Mouse (Mus musculus): ENCODE data around the gene Cep83.

The Cep83 gene

DNA sequence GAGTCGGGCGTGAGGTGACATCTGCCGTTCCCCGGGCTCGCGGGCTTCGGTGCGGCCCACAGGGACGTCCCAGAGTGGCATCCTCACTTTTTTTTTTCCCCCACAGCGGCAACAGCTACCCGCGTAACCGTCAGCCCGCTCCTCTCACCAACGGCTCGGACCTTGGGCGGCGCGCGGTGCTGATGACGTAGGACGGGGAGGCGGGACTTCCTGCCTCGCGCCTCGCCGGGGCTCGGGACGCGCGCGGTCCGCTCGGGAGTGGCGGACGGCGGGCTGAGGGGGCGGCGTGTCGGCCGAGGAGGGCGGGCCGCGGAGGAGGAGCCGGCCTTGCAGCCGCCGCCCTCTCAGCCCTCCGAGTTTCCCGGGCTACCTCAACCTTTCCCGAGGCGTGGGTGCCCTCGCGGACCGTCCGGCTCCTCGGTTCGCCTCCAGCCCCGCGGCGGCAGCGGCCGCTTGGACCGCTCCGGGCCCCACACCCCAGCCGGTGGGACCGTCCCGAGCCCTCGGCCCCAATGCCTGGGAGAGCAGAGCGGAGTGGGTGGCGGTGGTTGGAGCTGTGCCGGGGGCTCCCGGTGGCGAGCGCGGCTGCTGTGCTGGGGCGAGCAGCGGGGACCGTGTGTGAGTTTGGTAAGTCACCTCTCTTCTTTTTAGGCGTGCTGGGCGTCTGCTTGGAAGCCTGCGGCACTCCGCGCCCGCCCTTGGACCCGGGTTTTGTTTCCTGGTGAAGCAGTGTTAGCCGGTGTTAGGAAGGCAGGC is at the start of gene Cep83:
Gene Cep83, plus strand, starts transcription at position 235 of the 756 bp plus-strand sequence.
- peak; percentile 94 to 95 for DNase-seq

DNA sequence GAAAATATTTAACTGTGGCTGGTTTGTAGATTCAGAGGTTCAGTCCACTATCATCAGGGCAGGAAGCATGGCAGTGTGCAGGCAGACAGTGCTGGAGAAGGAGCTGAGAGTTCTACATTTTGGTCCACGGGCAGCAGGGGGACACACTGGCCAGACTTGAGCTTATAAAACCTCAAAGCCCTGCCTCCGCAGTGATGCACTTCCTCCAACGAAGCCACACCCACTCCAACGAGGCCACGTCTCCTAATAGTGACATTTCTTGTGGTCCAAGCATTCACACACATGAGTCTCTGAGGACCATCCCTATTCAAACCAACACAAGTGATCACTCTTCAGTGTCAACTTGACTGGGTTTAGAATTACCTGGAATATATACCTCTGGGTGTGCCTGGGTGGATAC is 49.2 kb upstream of the Cep83 start:
- peak; percentile 14 to 31 for DNase-seq

DNA sequence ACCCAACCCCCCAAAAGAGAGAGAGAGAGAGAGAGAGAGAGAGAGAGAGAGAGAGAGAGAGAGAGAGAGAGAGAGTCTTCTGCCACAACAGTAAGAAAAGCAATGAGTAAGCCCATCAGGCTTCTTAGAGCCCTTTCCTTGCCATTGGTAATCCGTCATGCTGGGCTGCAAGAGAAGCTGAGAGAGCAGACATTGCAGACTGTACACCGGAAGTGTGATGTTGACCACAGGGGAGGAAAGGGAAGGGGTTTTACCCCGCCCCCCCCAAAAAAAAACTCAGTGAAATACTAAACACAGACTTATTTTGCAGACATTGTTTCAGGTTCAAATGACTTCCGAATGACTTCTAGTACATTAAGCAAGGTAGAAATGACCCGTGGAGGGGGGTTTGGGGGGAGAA is 48.4 kb upstream of the Cep83 start:
- DNase-seq = no peak

DNA sequence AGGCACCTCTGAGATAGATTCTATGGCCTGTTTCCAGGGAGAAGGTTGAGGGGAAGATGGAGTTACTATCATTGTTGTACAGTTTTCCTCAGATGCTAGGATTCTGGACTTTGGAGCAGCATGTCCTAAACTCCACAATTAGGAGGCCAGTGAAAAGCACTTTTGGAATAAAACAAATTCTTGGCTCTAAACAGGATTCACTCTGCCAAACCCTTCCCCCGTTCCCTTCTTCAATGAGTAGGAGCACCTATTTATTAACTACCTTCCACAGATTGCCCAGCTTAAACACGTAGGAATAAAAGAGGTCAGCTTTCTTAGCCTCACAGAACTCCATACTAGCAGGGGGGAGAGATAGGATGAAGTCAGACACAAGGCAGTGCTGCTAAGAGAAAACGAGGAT is 24.4 kb upstream of the Cep83 start:
- DNase-seq = no peak

DNA sequence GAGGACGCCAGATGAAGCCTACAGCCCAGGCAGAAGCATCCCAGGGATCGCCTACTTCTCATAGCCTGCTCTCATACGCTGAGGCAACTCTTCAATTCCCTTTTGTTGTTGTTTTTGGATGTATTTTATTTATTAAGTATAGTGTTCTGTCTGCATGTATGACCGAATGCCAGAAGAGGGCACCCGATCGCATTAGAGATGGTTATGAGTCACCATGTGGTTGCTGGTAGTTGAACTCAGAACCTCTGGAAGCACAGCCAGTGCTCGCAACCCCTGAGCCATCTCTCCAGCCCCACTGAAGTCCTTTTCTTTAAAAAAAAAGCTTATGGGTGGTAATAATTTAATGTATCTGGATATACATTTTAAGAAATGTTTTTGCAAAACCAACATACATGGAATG is 24.0 kb upstream of the Cep83 start:
- no peak for DNase-seq

DNA sequence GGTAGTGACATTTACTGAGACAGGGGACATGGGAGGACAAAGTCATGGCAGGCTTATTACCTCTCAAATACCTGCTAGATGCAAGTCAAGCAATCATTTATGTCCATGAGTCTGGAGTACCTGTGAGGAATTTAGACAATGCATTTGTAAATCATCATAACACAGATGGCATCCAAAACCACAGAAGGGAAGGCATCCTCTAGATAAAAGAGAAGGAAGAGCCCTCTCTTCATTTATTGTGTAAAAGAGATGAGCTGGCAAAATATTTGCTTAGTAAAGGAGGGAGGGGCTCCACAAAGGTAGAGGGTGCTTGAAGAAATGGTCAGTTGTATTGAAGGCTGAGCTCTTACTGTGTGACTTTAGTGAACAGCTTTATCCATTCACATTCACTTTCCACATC is 20.3 kb upstream of the Cep83 start:
- no peak for DNase-seq

DNA sequence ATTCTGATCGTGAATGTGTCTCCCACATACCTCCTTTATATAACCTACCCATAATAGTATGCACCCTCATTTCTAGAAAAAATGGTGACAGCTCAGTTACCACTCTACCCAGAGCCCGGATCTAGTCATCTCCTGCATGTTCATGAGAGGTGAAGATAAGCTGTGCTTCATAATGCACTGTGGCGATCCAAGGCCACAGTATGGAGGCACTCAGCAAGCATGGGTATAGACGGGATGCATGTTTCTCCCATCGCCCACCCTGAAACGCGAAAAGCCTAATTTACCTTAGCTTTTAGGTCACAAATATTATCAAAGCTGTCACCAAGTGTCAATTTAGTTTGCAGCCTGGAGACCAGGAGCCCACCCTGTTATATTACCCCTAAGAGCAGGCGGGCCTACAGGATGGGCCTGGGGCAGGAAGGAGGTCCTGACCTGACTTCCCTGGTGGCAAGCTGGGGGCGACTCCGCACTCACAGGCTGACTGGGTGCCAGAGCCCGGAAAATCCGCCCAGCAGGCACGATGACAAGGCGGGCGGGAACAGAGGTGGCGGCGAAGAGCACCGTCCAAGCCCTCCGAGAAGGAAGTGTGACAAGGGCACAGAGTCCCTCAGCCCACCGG is 544 bp upstream of the Cep83 start:
- DNase-seq = no peak

DNA sequence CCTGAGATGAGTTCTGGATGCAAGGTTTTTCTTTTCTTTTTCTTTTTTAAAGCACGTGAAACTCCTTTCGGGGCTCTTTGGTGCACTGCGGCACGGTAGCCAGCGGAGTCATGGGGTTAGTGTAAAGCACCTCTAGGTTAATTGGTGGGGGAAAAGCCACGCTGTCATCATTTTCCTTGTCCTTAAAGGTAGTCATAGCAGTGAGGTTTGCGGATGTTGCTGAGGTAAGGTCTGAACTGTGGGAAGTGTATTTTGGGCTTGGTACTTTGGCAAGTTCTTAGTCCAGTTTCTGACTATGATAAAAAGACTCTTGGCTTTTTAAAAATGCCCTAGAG is 689 bp downstream of the Cep83 start:
- no peak for DNase-seq

DNA sequence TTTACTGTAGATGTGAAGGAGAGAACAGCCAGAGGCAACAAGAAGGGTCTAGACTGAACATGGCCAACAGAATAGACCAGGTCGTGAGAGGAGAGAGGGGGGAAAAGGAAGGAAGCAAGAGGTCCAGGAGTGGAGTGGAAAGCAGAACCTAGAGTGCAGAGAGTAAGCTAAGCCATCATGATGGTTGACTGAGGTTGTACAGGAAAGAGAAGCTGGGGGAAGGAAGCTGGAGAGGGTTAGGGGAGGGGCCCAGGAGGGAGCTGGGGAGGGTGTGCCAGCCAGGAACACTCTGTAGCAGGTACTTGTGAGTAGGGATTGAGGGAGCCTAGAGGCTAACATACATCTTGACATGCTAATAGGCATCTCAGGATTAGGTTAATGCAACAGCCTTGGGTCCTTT is 1.9 kb downstream of the Cep83 start:
- DNase-seq = peak; percentile 10 to 23

DNA sequence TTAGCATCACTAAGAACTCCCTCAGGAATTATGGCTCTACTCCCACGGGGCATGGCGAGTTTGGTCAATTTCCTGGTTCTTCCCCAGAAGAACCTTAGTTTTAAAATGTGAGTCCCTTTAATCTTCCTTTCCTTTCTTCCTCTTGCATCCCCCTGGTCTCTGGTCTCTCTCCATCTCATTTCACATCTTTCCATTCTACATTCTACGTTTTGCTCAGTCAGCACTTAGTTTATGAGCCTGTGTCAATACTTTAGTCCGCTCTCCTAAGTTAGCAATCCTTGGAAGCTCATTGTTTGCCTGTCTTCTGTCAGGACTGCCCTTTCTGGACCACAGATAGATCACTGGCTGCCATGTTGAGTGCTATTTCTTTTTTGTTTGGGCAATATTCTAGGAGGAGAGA is 3.7 kb downstream of the Cep83 start:
- DNase-seq = no peak

DNA sequence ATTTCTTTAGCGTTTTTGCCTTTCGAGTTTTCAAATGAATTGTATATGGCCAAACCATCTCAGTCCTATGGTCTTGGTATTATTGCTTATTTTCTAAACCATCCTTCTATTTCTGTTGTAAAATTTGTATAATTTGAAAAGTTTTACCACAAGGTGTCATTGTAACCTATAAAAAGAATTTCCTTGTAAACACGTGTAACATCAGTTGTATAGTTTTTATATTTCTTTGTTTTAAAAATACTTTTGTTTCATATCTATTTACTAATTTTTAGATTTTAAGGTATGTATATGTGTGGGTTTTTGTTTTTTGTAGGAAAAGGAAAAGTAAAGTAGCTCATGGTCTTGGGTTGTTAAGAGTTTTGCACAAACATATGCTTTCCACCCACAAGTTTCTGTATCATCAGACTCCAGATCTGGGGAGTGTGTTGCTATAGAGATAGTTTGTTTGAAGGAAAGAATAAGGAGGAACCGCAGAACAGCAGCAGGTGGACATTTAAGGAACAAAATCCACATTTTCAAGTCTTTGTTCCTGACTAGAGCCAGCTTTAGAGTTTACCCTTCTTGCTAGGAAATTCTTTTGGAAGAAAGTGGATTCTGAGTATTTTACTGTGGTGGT is 17.3 kb downstream of the Cep83 start:
- no peak for DNase-seq

DNA sequence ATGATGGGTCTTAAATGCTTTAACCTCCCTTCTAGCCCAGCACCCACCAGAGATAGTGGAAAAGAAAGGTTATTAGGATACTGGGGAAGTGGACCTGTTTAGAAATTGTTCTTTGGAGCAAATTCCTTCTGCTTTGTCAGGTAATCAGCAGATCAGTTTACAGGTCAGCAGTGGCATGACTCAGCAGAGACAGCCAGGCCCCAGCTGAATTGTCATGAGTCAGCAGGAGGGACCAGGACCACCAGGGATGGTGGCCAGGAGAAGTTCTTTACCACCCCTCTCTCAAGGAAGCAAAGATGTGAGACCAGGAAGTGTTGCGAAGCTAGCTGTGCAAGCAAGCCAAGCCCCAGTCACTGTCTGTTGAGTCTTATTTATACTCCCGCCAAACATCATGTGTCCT is 18.2 kb downstream of the Cep83 start:
- no peak for DNase-seq

DNA sequence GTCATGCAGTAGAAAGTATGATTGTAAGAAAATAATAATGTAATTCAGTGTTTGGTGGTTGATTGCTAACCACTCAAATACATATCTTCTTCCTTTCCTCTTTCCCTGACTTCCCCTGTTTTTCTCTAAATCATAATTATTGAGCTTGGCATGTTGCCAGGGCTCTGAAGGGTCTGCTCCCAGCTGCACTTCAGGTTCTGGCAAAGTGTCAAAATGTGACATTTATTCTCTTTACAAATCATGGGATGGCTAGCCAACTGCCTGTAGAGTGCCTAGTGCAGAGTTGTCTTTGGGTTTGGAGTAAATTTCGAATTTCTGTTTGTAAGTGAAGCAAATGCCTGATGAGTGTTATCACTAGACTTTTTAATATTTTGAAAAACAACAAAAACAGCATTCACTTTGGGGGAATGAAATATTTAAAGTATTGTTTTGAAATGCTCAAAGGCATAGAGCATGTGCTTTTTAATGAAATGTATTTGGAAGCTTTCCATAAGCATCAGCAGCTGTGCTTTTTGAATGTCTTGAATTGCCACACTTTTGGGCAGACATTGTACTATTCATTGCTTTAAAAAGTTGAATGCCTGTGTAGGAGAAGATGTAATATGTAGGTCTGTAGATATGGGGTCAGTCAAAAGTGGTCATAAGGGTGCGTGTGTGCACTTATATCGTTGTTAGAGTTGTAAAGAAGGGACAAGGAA is 21.3 kb downstream of the Cep83 start:
- no peak for DNase-seq

DNA sequence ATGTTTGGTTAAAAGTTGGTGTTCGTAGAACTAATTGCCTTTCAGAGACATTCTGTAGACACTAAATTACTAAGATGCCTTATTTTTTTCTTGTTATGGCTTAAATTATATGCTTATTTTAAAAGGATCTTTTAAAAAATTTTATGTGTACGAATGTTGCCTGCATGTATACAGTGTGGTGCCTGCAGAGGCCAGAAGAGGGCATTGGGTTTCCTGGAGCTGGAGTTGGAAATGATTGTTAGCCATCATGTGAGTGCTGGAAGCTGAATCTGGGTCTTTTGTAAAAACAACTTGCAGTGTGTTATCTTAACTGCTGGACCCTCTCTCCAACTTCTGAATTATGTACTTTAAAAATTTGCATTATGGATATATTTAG is 21.9 kb downstream of the Cep83 start:
- peak in 1 of 2 experiments; percentile 9 for DNase-seq

DNA sequence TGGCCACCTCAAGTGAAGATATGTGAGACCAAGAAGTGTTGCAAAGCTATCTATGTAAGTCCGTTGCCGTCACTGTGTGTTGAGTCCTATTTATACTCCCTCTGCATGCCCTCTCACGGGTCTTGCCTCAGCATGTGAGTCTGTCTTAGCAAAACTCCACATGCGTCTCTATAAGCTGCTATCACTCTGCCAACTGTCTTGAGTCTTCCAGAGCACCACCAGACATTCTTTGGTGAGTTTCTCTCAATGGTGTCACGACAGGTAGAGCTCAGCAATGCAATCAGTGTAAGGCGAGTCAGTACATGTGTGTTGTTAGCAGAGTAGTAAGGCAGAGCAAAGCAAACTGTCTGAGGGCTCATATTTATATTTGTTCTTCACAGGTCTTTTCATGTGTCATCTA is 31.8 kb downstream of the Cep83 start:
- DNase-seq = no peak

DNA sequence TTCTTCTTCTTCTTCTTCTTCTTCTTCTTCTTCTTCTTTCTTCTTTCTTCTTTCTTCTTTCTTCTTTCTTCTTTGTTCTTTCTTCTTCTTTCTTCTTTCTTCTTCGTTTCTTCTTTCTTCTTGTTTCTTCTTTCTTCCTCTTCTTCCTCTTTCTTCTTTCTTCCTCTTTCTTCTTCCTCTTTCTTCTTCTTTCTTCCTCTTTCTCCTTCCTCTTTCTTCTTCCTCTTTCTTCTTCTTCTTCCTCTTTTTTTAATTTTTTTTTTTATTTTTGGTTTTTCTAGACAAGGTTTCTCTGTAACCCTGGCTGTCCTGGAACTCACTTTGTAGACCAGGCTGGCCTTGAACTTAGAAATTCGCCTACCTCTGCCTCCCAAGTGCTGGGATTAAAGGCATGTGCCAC is 39.6 kb downstream of the Cep83 start:
- DNase-seq = peak; percentile 38 to 41

DNA sequence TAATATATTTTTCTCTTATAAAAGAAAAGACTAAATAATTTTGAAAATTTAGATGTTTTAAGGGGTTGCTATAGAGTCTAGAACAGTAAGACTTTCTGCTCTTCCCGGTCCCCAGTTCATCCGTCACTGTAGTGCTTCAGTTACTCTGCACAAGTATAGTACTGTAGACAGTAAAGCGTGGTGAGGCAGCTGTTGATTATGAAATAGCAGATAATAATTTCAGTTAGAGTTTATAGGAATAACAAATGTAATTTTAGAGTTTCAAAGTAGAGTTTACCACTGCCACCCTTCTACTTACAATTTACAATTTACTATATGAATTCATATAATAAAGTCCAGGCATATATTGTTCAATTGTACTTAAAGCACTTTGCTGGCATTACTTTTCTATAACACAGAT is 42.0 kb downstream of the Cep83 start:
- DNase-seq = no peak

DNA sequence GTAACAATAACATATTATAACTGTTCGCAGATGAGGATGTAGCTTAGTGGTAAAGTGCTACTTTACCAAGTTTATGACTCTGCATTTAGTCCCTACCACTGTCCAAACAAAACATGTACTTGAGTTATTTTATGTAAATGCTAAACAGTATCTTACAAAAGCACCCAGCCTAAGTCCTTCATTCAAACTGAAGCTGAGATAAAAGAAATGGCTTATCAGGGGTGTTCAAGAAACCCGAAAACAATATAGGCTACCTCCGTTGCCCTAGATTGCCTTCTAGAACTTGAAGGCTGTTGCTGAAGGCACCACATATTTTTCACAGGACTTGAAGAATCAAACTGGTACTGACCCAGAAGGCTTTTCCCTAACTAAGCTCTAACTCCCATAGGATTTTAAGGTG is 46.4 kb downstream of the Cep83 start:
- no peak for DNase-seq

DNA sequence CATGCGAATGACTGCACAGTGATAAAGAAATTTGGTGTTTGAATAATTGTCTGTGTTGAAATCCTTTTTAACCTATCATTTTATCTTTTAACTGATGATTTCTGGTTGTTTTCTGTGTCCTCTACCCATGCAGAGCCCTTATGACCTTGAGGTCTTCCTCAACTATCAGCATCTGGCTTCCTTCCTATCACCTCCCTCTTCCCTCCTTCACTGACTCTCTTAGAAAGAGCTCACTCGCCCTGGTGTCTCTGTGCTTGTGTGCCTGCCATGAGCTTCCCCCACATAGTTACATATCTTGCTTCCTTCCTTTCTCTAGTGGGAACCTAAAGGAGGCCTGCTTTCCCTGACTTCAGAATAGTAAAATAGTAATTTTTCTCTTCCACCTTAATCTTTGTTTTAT is 51.8 kb downstream of the Cep83 start:
- no peak for DNase-seq

DNA sequence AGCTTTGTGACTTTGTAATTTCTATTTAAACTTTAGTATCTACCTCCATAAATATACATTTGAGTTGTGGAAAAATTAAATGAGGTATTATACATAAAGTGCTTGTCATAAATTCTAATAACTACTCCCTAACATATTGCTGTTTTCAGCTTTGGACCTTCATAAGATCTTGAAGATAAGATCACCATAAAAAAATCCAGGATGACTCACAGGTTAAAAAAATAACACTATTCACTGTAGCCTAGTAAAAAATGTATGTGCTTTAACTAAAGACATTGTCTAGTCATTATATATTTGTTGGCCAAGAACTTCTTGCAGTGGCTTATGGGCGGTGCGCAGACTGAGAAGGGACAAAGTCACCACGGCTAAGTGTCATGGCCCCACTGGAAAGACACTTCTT is 53.0 kb downstream of the Cep83 start:
- no peak for DNase-seq

DNA sequence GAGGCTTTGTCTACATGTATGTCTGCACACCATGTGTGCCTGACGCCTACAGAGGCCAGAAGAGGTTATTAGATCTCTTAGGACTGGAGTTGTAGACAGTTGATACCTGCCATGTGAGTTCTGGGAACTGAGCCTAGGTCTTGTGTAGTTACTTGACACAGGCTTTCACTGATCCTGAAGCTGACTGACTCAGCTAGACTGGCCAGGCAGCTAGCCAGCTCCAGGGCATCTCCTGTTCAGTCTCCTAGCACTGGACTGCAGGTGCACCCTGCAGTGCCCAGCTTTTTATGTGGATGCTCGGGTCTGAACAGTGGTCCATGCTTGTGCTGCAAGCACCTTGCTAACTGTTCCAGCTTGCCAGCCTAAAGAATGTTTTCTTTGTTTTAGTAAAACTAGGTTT is 58.6 kb downstream of the Cep83 start:
- DNase-seq = no peak

DNA sequence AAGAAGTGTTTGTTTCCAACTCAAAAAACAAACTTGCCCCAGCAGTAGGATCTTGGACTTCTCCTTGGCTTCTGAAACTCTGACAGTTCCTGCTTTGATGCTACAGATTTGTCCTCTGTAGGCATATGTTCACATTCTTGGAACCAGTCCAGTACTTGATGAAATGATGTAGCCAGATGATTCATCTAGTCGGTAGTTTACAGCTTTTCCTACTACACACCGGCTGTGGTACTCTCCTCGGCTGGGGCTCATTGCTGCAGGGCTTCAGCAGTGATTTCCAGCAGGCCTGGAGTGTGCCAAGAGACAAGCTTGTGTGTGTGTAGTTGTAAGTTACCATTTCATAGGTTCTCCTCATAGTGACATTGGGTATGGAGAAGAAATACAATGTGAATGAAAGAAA is 83.0 kb downstream of the Cep83 start:
- DNase-seq = no peak

DNA sequence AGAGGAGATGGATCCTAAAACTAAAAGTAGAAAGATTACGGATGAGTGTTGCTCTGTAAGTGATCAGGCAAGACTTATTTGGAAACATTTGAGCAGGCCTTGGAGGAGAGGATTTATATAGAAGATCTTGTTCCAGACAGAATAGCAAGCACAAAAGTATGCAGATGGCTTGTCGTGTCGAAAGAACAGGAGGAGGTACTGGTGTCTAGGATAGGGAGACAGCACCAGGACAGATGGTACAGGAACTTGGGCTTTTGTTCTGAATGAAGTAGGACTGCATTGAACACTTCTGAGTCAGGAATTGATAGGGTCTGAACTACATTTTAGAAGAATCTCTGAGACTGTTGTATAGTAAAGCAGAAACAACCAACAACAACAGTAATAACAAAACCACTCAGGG is 89.1 kb downstream of the Cep83 start:
- DNase-seq = no peak

DNA sequence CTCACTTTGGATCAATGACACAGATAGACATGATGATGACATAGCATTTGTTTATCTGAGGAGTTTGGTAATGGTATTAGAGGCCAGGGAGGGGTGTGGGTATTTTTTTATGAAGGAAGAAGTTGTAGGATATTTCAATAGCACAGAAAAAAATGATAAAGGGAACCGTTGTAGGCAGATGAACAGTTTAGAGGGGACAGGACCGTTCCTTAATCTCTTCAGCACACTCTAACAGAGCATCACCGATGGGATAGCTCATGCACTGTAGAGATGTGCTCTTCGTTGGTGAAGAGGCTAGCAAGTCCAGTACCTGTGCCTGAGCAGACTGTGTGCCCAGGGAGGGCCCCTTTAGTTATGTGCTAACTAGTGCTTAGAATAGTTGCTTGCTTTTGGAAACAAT is 90.9 kb downstream of the Cep83 start:
- no peak for DNase-seq
